Mouse (Mus musculus): ENCODE measurements at regions not wholly inside any gene's neighbourhood (a gene's known extent, or its start where the extent isn't known, plus 50 kb on each side); places are given as distances from the start of the nearest gene placed in this dataset.
"Not testable (repeated sequence)": the region's sequence is repeated elsewhere in the genome, so short reads cannot be mapped to it uniquely, and the experiment has no call there.

DNA sequence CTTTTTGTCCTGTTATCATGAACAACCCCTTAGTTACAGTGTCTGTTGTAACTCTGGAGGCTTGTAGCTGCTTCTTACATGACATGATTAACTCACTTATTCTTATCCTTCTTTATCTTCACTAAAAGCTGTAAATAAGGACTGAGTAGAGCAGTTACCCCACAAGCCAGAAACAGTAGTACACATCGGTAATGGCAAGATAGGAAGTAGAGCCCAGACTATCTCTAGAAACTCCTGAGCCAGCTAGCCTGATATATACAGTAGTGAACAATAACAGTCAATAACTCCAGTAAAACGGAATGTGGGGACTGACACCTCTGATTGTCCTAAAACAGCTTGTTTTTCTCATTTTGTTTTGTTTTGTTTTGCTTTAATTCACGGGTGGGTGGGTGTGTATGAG lies 80.9 kb upstream of the Adss start:
- TF ChIP-seq UBTF (IDR thresholded peaks at IDR 0.05; ENCODE audit: borderline replicate concordance, insufficient read depth, low read depth, low read length); ZMIZ1 (IDR thresholded peaks at IDR 0.05; ENCODE audit: low read depth, low read length); ZKSCAN1 (IDR thresholded peaks at IDR 0.05; ENCODE audit: low read depth, low read length); CTCF (IDR thresholded peaks at IDR 0.05 in 2 of 3, conservative IDR thresholded peaks at IDR 0.05 in 1 of 3; ENCODE audit: control insufficient read depth in 1 of 3, insufficient read depth in 1 of 3, low read depth in 2 of 3, low read length in 3 of 3, poor library complexity in 1 of 3, severe bottlenecking in 1 of 3); POLR2A (IDR thresholded peaks at IDR 0.05; ENCODE audit: control insufficient read depth in 1 of 2, insufficient read depth in 1 of 2, low read depth in 1 of 2, low read length in 2 of 2, poor library complexity in 1 of 2); USF1 (IDR thresholded peaks at IDR 0.05; ENCODE audit: low read depth, low read length); JUND (IDR thresholded peaks at IDR 0.05; ENCODE audit: low read depth, low read length); SMC3 (IDR thresholded peaks at IDR 0.05; ENCODE audit: low read depth, low read length): not testable (repeated sequence)
